Mouse (Mus musculus) forebrain, embryonic 13.5 days (tissue): ENCODE results near the gene Taar5. TPM values are rescaled to one million over a fixed set of nuclear protein-coding genes. Genes with fewer than 3 reads are reported as not detected.

Source experiments
- ATAC-seq: fragments of 200-750 bp; cut with Nextera tagmentation; 2 replicates; pipeline ENCODE4 v1.8.0; 2017
- H3K27ac ChIP-seq: fragments of 300-500 bp; sonication (generic); 2 replicates; pipeline ENCODE4 v1.5.1; 2015; ENCODE audit warnings: inconsistent platforms, mild to moderate bottlenecking, moderate library complexity
- H3K27me3 ChIP-seq: fragments of 300-500 bp; sonication (generic); 2 replicates; pipeline ENCODE4 v1.6.1; 2015; ENCODE audit warnings: mild to moderate bottlenecking, inconsistent platforms
- H3K36me3 ChIP-seq: fragments of 300-500 bp; sonication (generic); 2 replicates; pipeline ENCODE4 v1.6.1; 2015; ENCODE audit warnings: mild to moderate bottlenecking, inconsistent platforms; ENCODE audit not compliant: poor library complexity, severe bottlenecking
- H3K4me1 ChIP-seq: fragments of 300-500 bp; sonication (generic); 2 replicates; pipeline ENCODE4 v1.6.1; 2015; ENCODE audit warnings: inconsistent platforms
- H3K4me2 ChIP-seq: fragments of 300-500 bp; sonication (generic); 2 replicates; pipeline ENCODE4 v1.6.1; 2015; ENCODE audit warnings: inconsistent platforms, mild to moderate bottlenecking, moderate library complexity
- H3K4me3 ChIP-seq: fragments of 300-500 bp; sonication (generic); 2 replicates; pipeline ENCODE4 v1.5.1; 2015; ENCODE audit warnings: mild to moderate bottlenecking, inconsistent platforms
- H3K9ac ChIP-seq: fragments of 300-500 bp; sonication (generic); 2 replicates; pipeline ENCODE4 v1.6.1; 2015; ENCODE audit warnings: mild to moderate bottlenecking, inconsistent platforms
- H3K9me3 ChIP-seq: fragments of 300-500 bp; sonication (generic); replicated peaks from 2 replicates; pipeline ENCODE4 v1.6.1; 2016; ENCODE audit warnings: inconsistent platforms
- WGBS: fragments of 180-500 bp; shearing (Covaris S2); methylation state at CpG from one replicate; pipeline ENCODE4 v1.1.7; 2015; 5-methylcytosine and 5-hydroxymethylcytosine counted together
- polyA plus RNA-seq: library from polyadenylated mRNA; unstranded; fragments of >200 nt; fragmentation: Nextera tagmentation; extraction: Ambion mirVana; gene quantifications from 2 replicates; pipeline ENCODE4 v1.2.1, GENCODE M21; 2015

The Taar5 gene
- not detected in 2 replicates for polyA plus RNA-seq

GRCm38 (mm10) chr10:23970656-23971165, at the start of gene Taar5:
Gene Taar5 (plus strand): TSS chr10:23970706.
- WGBS, result 90% methylated on average over 11 of the region's 11 CpGs

GRCm38 (mm10) chr10:23922468-23922867, 48.0 kb upstream of the Taar5 start:
- Histone ChIP-seq H3K4me3 (no peak overlapping the region), H3K9ac (no peak overlapping the region), H3K36me3 (no peaks in the 10 kb centered on the region), H3K9me3 (no peaks in the 10 kb centered on the region), H3K27ac (no peak overlapping the region), H3K4me1 (no peaks in the 10 kb centered on the region), H3K27me3 (no peaks in the 10 kb centered on the region), H3K4me2 (no peak overlapping the region)
- 86% methylated on average over 3 of the region's 3 CpGs for WGBS
- ATAC-seq, result no peak

More at GRCm38 (mm10) chr10:23970656-23971165, at the start of gene Taar5:
- Histone ChIP-seq H3K4me1 (no peaks in the 10 kb centered on the region), H3K36me3 (no peaks in the 10 kb centered on the region), H3K27ac (no peak within 1 kb of the TSS), H3K9ac (no peak within 1 kb of the TSS), H3K4me3 (no peak within 1 kb of the TSS), H3K27me3 (no peaks in the 10 kb centered on the region), H3K4me2 (no peak within 1 kb of the TSS), H3K9me3 (no peaks in the 10 kb centered on the region)
- ATAC-seq, result no peak

- Histone ChIP-seq H3K9me3 (no peaks in the 10 kb centered on the region), H3K27me3 (no peaks in the 10 kb centered on the region), H3K4me2 (no peak overlapping the region), H3K36me3 (no peaks in the 10 kb centered on the region), H3K27ac (no peak overlapping the region), H3K4me3 (no peak overlapping the region), H3K9ac (no peak overlapping the region), H3K4me1 (no peaks in the 10 kb centered on the region)
- no peak for ATAC-seq
- WGBS, result 85% methylated on average over 2 of the region's 2 CpGs
Measured at GRCm38 (mm10) chr10:23923941-23924340, 46.6 kb upstream of the Taar5 start.

- Histone ChIP-seq H3K27ac (no peak overlapping the region), H3K36me3 (no peaks in the 10 kb centered on the region), H3K4me3 (no peak overlapping the region), H3K4me2 (no peak overlapping the region), H3K27me3 (no peaks in the 10 kb centered on the region), H3K9me3 (no peaks in the 10 kb centered on the region), H3K4me1 (no peaks in the 10 kb centered on the region), H3K9ac (no peak overlapping the region)
- ATAC-seq, result no peak
- 32% methylated on average over 4 of the region's 4 CpGs for WGBS
Measured at GRCm38 (mm10) chr10:23937613-23938012, 32.9 kb upstream of the Taar5 start.

- no peaks in the 10 kb centered on the region for H3K36me3 ChIP-seq
- no peak for ATAC-seq
- no peaks in the 10 kb centered on the region for H3K9me3 ChIP-seq
- H3K4me3 ChIP-seq, result no peak within 1 kb of the TSS
- no peak within 1 kb of the TSS for H3K4me2 ChIP-seq
- H3K9ac ChIP-seq, result no peak within 1 kb of the TSS
- no peak within 1 kb of the TSS for H3K27ac ChIP-seq
- H3K27me3 ChIP-seq, result no peaks in the 10 kb centered on the region
- H3K4me1 ChIP-seq, result no peaks in the 10 kb centered on the region
- WGBS, result 50% methylated on average over 6 of the region's 6 CpGs
Measured at GRCm38 (mm10) chr10:23938312-23938711, 32.2 kb upstream of the Taar5 start, which contains the start of gene Taar2. Gene Taar2 (plus strand): TSS chr10:23938572.

GRCm38 (mm10) chr10:23942465-23942864, 28.0 kb upstream of the Taar5 start:
- ATAC-seq, result no peak
- Histone ChIP-seq H3K36me3 (no peaks in the 10 kb centered on the region), H3K27me3 (no peaks in the 10 kb centered on the region), H3K9me3 (no peaks in the 10 kb centered on the region), H3K4me1 (no peaks in the 10 kb centered on the region), H3K9ac (no peak overlapping the region), H3K4me3 (no peak overlapping the region), H3K4me2 (no peak overlapping the region), H3K27ac (no peak overlapping the region)
- 80% methylated on average over 5 of the region's 5 CpGs for WGBS

- no peak overlapping the region for H3K27ac ChIP-seq
- H3K36me3 ChIP-seq, result no peaks in the 10 kb centered on the region
- H3K9me3 ChIP-seq, result no peaks in the 10 kb centered on the region
- no peak overlapping the region for H3K9ac ChIP-seq
- H3K4me3 ChIP-seq, result no peak overlapping the region
- 52% methylated on average over 7 of the region's 7 CpGs for WGBS
- H3K4me1 ChIP-seq, result 0 out of 2 replicates have a peak, but pooled peaks cover 5% of the 10 kb centered on the region
- H3K27me3 ChIP-seq, result no peaks in the 10 kb centered on the region
- H3K4me2 ChIP-seq, result no peak overlapping the region
- ATAC-seq, result no peak
Measured at GRCm38 (mm10) chr10:23948026-23948425, 22.5 kb upstream of the Taar5 start.

GRCm38 (mm10) chr10:23949508-23950005, 20.9 kb upstream of the Taar5 start, which contains the start of gene Taar3:
Gene Taar3 (plus strand): TSS chr10:23949558.
- Histone ChIP-seq H3K4me1 (peaks cover 7% of the 10 kb centered on the region; the same call in 1 of the 2 replicates), H3K4me3 (no peak within 1 kb of the TSS), H3K4me2 (no peak within 1 kb of the TSS), H3K27me3 (no peaks in the 10 kb centered on the region), H3K36me3 (no peaks in the 10 kb centered on the region), H3K9me3 (no peaks in the 10 kb centered on the region), H3K27ac (no peak within 1 kb of the TSS), H3K9ac (no peak within 1 kb of the TSS)
- WGBS, result 92% methylated on average over 16 of the region's 16 CpGs
- no peak for ATAC-seq

GRCm38 (mm10) chr10:23951714-23952113, 18.8 kb upstream of the Taar5 start:
- no peak for ATAC-seq
- 82% methylated on average over 6 of the region's 6 CpGs for WGBS
- H3K27me3 ChIP-seq, result no peaks in the 10 kb centered on the region
- no peak overlapping the region for H3K9ac ChIP-seq
- H3K36me3 ChIP-seq, result no peaks in the 10 kb centered on the region
- H3K4me3 ChIP-seq, result no peak overlapping the region
- no peaks in the 10 kb centered on the region for H3K9me3 ChIP-seq
- no peak overlapping the region for H3K27ac ChIP-seq
- no peak overlapping the region for H3K4me2 ChIP-seq
- H3K4me1 ChIP-seq, result peaks cover 7% of the 10 kb centered on the region; the same call in 1 of the 2 replicates

- Histone ChIP-seq H3K9ac (no peak overlapping the region), H3K4me3 (no peak overlapping the region), H3K27ac (no peak overlapping the region), H3K4me1 (peaks cover 9% of the 10 kb centered on the region; the same call in 1 of the 2 replicates), H3K27me3 (no peaks in the 10 kb centered on the region), H3K4me2 (no peak overlapping the region), H3K36me3 (no peaks in the 10 kb centered on the region), H3K9me3 (no peaks in the 10 kb centered on the region)
- no peak for ATAC-seq
- WGBS, result 62% methylated on average over 3 of the region's 3 CpGs
Measured at GRCm38 (mm10) chr10:23959071-23959470, 11.4 kb upstream of the Taar5 start.

GRCm38 (mm10) chr10:23960444-23960915, 10.0 kb upstream of the Taar5 start, which contains the start of gene Taar4:
Gene Taar4 (plus strand): TSS chr10:23960494.
- WGBS, result 93% methylated on average over 13 of the region's 13 CpGs
- Histone ChIP-seq H3K9ac (no peak within 1 kb of the TSS), H3K9me3 (no peaks in the 10 kb centered on the region), H3K36me3 (no peaks in the 10 kb centered on the region), H3K4me2 (no peak within 1 kb of the TSS), H3K27ac (no peak within 1 kb of the TSS), H3K27me3 (no peaks in the 10 kb centered on the region), H3K4me3 (no peak within 1 kb of the TSS), H3K4me1 (peaks cover 6% of the 10 kb centered on the region; the same call in 1 of the 2 replicates)
- ATAC-seq, result no peak

GRCm38 (mm10) chr10:23963444-23963843, 7.1 kb upstream of the Taar5 start:
- no peak overlapping the region for H3K27ac ChIP-seq
- 53% methylated on average over 3 of the region's 3 CpGs for WGBS
- no peaks in the 10 kb centered on the region for H3K36me3 ChIP-seq
- H3K9me3 ChIP-seq, result no peaks in the 10 kb centered on the region
- ATAC-seq, result peak; percentile 50; the same call in 1 of the 2 replicates
- H3K4me1 ChIP-seq, result peaks cover 6% of the 10 kb centered on the region; the same call in 1 of the 2 replicates
- H3K4me3 ChIP-seq, result no peak overlapping the region
- no peaks in the 10 kb centered on the region for H3K27me3 ChIP-seq
- H3K9ac ChIP-seq, result no peak overlapping the region
- no peak overlapping the region for H3K4me2 ChIP-seq
